Mouse (Mus musculus): Measurements from ENCODE around the gene Reg3b. TPM values are rescaled to one million over a fixed set of nuclear protein-coding genes. Genes with fewer than 3 reads are reported as not detected.

Gene Reg3b
- polyA plus RNA-seq (2012; rRNA removed; ENCODE audit: low replicate concordance): 0.36 and 0.98 TPM in 2 replicates

DNA sequence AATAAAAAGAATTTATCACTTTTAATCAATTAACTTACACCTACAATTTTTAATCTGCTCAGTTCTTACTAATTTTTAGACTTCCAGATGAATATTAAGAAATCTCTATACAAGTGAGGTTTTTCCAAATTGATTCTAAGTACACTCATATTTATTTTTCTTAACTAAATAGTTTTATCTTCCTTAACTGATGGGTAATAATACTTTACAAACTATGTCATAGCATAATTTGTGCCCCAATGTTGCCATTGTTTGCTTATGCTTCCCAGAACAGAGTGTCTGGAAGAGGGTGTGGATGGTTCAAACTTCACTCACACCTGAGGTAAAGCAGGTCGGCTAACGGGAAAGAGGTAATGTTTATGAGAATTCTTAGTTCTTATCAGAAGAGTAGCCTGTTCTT, at the start of gene Reg3b:
Gene Reg3b, plus strand, starts transcription at position 301 of the 400 bp plus-strand sequence.

DNA sequence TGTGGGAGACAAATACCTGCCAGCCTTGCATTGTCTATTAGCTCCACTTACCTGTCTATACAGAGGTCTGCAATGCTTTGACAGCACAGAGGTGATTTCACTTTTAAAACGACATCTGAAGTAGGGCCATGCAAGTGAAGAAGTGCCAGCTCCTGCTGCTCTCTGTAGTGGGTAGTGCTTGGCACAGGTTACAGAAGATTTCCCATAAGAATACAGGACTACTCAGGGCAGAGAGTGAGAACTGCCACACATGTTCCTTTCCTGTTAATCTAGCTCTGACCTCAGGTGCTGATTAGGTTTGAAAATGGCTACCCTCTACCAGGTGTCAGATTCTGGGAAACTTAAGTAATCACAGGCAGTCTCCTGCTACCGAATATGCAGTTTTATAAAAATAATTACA, 8.3 kb downstream of the Reg3b start, which contains the start of gene Reg3d:
Gene Reg3d, minus strand, starts transcription at position 101 of the 400 bp plus-strand sequence.

DNA sequence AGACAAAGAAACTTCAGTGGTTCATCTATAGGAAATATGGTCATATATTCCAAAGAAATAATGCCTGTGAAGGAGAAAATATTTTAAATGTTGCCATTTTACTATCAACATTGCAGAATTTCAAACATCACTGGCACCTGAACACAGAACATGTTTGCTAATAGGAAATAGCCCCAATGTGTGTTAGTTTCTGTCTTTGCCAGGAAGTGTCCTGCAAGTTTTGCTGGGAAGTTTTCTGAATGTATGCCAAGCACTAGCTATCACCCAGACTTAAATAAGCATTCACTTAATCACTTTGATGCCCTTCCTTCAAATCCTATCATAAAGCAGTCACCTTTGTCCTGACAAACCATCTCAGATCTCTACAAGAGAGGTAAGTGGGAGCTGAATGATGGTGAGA, 10.0 kb downstream of the Reg3b start, which contains the start of gene Reg3a:
Gene Reg3a, plus strand, starts transcription at position 301 of the 400 bp plus-strand sequence.

DNA sequence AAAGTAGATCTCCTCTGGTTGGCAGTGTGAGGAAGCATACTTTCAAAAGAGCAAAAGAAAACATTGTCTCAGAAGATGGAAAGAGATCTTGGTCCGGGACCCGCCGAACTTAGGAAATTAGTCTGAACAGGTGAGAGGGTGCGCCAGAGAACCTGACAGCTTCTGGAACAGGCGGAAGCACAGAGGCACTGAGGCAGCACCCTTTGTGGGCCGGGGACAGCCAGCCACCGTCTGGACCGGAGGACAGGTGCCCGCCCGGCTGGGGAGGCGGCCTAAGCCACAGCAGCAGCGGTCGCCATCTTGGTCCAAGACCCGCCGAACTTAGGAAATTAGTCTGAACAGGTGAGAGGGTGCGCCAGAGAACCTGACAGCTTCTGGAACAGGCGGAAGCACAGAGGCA, 24.9 kb downstream of the Reg3b start, which contains the start of gene Reg2:
Gene Reg2, plus strand, starts transcription at position 301 of the 400 bp plus-strand sequence.

DNA sequence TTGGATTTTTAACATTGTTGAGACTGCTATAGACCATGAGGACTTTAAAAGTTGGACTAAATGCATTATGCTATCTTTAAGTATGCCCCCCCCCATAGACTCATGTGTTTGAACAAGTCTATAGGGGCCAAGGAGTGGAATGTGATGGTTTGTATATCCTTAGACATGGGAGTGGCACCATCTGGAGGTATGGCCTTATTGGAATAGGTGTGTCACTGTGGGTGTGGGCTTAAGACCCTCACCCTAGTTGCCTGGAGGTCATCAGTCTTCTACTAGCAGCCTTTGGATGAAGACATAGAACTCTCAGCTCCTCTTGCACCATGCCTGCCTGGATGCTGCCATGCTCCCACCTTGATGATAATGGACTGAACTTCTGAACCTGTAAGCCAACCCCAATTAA, 52.0 kb downstream of the Reg3b start, which contains the start of gene Reg1:
Gene Reg1, plus strand, starts transcription at position 301 of the 400 bp plus-strand sequence.

Other genes with a start within 250 kb of the Reg3b start
- not detected in 2 replicates for gene Reg3d, start 8.2 kb downstream of the Reg3b start, polyA plus RNA-seq (2012; rRNA removed; ENCODE audit: low replicate concordance)
- gene Reg3a, start 10.1 kb downstream of the Reg3b start, polyA plus RNA-seq (2012; rRNA removed; ENCODE audit: low replicate concordance): not detected in 2 replicates
- not detected in 2 replicates for gene Reg2, start 25.0 kb downstream of the Reg3b start, polyA plus RNA-seq (2012; rRNA removed; ENCODE audit: low replicate concordance)
- not detected in 2 replicates for gene Reg1, start 52.1 kb downstream of the Reg3b start, polyA plus RNA-seq (2012; rRNA removed; ENCODE audit: low replicate concordance)
- gene Reg3g, start 98.2 kb downstream of the Reg3b start, polyA plus RNA-seq (2012; rRNA removed; ENCODE audit: low replicate concordance): 0.81 TPM in 1 of 2 replicates, not detected in the other

Data from subcutaneous adipose tissue, adult 2 months (tissue).